Mouse (Mus musculus) intestine, embryonic 14.5 days (tissue): ENCODE results near the gene AC109138.7. TPM values are rescaled to one million over a fixed set of nuclear protein-coding genes. Genes with fewer than 3 reads are reported as not detected.

Experiments used
- ATAC-seq: fragments of 200-750 bp; cut with Nextera tagmentation; replicated peaks from 2 replicates; pipeline ENCODE4 v1.8.0; 2017; ENCODE audit warnings: low read depth, moderate number of reproducible peaks, moderate TSS enrichment, moderate library complexity; ENCODE audit not compliant: low FRiP score, low TSS enrichment
- DNase-seq: peaks from one replicate; pipeline ENCODE4 v3.0.0-alpha.2; 2018; ENCODE audit warnings: low spot score
- H3K27ac ChIP-seq: fragments of 300-500 bp; sonication (generic); 2 replicates; pipeline ENCODE4 v1.5.1; 2014; ENCODE audit warnings: low read depth, mild to moderate bottlenecking, control low read depth
- H3K27me3 ChIP-seq: fragments of 300-500 bp; sonication (generic); replicated peaks from 2 replicates; pipeline ENCODE4 v1.6.1; 2014; ENCODE audit warnings: low read length, control low read depth; ENCODE audit not compliant: control insufficient read depth, insufficient read depth
- H3K36me3 ChIP-seq: fragments of 300-500 bp; sonication (generic); 2 replicates; pipeline ENCODE4 v1.6.1; 2014; ENCODE audit warnings: low read length, control low read depth; ENCODE audit not compliant: control insufficient read depth, insufficient read depth
- H3K4me1 ChIP-seq: fragments of 300-500 bp; sonication (generic); replicated peaks from 2 replicates; pipeline ENCODE4 v1.6.1; 2014; ENCODE audit warnings: low read length, control low read depth, mixed read lengths; ENCODE audit not compliant: control insufficient read depth, insufficient read depth
- H3K4me2 ChIP-seq: fragments of 300-500 bp; sonication (generic); 2 replicates; pipeline ENCODE4 v1.6.1; 2014; ENCODE audit warnings: low read length
- H3K4me3 ChIP-seq: fragments of 300-500 bp; sonication (generic); 2 replicates; pipeline ENCODE4 v1.5.1; 2014; ENCODE audit warnings: low read depth, low read length, control low read depth, mixed read lengths
- H3K9ac ChIP-seq: fragments of 300-500 bp; sonication (generic); 2 replicates; pipeline ENCODE4 v1.6.1; 2014; ENCODE audit warnings: mild to moderate bottlenecking, low read length
- H3K9me3 ChIP-seq: fragments of 300-500 bp; sonication (generic); 2 replicates; pipeline ENCODE4 v1.6.1; 2016; ENCODE audit warnings: low read length, control low read depth; ENCODE audit not compliant: control insufficient read depth
- WGBS: fragments of 180-500 bp; shearing (Covaris S2); extraction: QIAGEN DNeasy Blood & Tissue Kit; methylation state at CpG from one replicate; pipeline ENCODE4 v1.1.7; 2014; 5-methylcytosine and 5-hydroxymethylcytosine counted together
- polyA plus RNA-seq: library from polyadenylated mRNA; unstranded; fragments of >200 nt; fragmentation: Nextera tagmentation; extraction: Ambion mirVana; gene quantifications from 2 replicates; pipeline ENCODE4 v1.2.1, GENCODE M21; 2014

AC109138.7 gene
- polyA plus RNA-seq, 1 experiment from 2014 or later = not detected

DNA sequence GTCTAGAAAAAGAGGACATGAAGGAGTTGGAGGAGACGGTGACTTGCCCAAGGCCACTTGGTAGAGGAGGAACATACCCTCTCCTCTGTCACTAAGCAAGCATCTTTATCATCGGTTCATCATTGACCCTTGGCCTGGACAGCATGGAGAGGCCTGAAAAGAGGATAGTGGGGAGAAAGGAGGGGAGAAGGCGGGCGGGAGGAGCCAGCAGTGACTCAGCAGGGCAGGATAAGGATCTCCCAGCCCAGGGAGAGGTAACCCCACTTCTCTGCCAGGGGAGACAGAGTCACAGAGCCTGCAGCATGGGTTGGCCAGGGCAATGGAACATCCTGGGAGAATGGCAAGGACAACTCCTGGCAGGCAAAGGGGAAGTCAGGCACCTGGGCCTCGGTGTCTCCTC lies 5.6 kb upstream of the AC109138.7 start:
- Histone ChIP-seq H3K27me3 (no peaks in the 10 kb centered on the region), H3K4me3 (no peak overlapping the region), H3K4me1 (peaks cover 17% of the 10 kb centered on the region), H3K36me3 (no peaks in the 10 kb centered on the region), H3K27ac (no peak overlapping the region), H3K4me2 (no peak overlapping the region), H3K9ac (no peak overlapping the region), H3K9me3 (no peaks in the 10 kb centered on the region)
- 69% methylated on average over 5 of the region's 5 CpGs for WGBS
- no peak for DNase-seq
- ATAC-seq = no peak

DNA sequence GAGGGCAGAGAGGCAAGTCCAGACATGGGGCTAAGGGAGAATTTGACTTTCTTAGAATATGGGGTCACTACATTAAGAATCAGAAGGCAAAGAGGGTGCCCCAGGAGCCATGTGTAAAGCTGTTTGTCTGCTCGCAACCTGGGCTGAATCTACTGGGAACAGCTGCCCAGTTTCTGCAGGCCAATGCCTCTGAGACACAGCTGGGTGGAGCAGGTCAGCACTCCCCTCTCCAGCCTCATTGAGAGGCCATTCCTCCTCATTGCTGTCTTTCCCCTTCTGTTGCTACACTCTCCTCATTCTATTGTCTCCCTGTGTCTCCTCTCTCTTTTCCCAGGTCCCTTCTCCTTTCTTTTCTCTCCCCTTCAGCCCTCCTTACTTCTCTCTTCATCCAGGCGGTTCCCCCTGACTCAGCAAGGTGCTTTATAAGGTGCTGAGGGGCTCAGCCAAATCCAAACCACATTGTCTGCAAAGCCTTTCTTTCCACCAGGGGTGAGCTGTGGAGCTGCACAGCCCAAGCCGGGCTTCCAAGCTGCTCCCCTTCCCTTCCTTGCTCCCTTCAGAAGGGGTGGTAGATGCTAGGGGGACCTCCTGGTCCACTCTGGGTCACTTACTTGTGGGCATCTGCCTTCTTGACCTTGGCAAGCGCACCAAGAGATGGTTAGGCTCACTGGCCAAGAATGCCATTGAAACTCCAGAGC lies 2.1 kb upstream of the AC109138.7 start:
- DNase-seq (no peak), ATAC-seq (no peak)
- Histone ChIP-seq H3K27ac (no peak overlapping the region; the same call in 1 of the 2 replicates), H3K9me3 (no peaks in the 10 kb centered on the region), H3K9ac (no peak overlapping the region), H3K36me3 (no peaks in the 10 kb centered on the region), H3K27me3 (no peaks in the 10 kb centered on the region), H3K4me3 (no peak overlapping the region), H3K4me2 (no peak overlapping the region), H3K4me1 (peaks cover 34% of the 10 kb centered on the region)
- 58% methylated on average over 4 of the region's 4 CpGs for WGBS

DNA sequence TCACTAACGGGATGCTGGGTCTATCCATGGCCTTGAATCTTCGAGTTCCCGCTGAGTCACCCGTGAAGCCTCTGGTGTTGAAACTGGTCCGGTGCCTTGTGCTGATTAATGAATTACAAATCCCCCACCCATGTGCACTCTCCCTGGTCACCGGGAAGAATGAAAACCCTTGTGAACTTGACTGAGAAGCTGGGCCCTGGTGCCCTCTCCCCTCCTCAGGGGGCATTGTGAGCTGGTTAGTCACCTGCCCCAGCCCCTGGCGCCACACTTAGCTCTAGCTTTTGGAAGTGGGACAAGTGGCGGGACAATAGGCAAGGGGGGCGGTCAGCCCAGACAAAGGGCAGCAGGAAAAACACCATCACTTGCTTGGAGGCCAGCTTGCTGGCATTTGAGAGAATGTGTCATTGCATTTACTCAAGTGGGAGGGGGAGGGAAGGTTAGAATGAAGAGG lies 608 bp upstream of the AC109138.7 start:
- WGBS = 9% methylated on average over 9 of the region's 9 CpGs
- DNase-seq (peak; percentile 77), ATAC-seq (peak; percentile 44; the same call in 1 of the 2 replicates)
- peak overlapping the region; percentile 97 for H3K9ac ChIP-seq
- H3K4me1 ChIP-seq = peaks cover 48% of the 10 kb centered on the region
- no peaks in the 10 kb centered on the region for H3K9me3 ChIP-seq
- peak overlapping the region; percentile 94; the same call in 1 of the 2 replicates for H3K27ac ChIP-seq
- peak overlapping the region; percentile 84 for H3K4me3 ChIP-seq
- peak overlapping the region; percentile 81 for H3K4me2 ChIP-seq
- H3K27me3 ChIP-seq = no peaks in the 10 kb centered on the region
- no peaks in the 10 kb centered on the region for H3K36me3 ChIP-seq

DNA sequence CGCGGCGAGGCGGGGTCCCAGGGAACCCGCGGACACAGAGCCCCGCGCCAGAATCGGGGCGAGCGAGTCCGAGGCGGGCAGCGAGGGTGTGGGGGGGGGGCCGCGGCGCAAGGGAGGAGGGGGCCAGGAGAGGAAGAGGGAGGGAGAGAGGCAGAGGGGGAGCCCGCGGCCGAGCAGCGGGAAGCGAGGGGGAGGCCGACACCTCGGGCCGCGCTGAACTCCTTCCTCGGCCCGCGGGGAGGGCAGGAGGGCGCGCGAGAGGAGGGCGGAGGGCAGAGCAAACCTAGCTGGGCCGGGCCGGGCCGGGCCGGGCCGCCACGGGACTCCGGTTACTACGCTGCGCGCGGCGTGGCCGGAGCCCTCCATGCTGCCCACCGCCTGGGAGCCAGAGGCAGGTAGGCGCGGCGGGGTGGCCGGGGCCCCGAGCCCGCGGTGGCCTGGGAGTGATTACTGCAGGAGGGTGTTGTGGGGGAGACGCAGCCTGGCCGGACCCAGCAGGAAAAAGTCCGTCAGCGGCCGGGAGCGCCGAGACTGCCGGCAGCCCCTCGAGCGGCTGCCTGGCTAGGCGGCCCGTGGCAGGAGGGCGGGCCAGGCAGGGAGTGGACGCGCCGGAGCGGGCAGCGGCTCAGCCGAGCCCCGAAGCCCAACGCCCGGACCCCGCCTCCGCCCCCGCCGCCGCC lies 754 bp downstream of the AC109138.7 start:
- peaks cover 59% of the 10 kb centered on the region for H3K4me1 ChIP-seq
- no peaks in the 10 kb centered on the region for H3K36me3 ChIP-seq
- H3K4me2 ChIP-seq = peak overlapping the region; percentile 81
- H3K9ac ChIP-seq = peak overlapping the region; percentile 97
- H3K9me3 ChIP-seq = no peaks in the 10 kb centered on the region
- peak; percentile 79 for DNase-seq
- peak overlapping the region; percentile 94 for H3K27ac ChIP-seq
- no peaks in the 10 kb centered on the region for H3K27me3 ChIP-seq
- peak overlapping the region; percentile 84 for H3K4me3 ChIP-seq
- under 1% methylated on average over 60 of the region's 81 CpGs for whole genome bisulfite sequencing
- peak; percentile 8; the same call in 1 of the 2 replicates for ATAC-seq

DNA sequence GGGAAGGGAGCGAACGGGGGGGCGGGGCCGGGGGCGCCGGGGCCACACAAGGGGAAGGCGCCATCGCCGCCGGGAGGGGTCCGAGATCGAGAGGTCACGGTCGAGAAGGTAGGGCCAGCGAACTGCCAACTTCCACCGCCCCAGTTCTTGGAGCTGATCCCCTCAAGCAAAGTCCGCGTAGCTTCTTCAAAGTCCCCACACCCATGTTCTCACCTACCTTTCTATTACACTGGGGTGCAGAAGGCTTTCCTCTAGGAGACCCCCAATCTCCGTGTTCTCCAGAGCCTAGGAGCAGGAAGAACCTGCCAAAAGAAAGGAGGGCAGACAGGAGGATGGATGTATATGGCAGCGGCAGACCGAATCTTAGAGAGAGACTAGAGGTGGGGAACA lies 1.3 kb downstream of the AC109138.7 start:
- no peak for ATAC-seq
- no peak for DNase-seq

DNA sequence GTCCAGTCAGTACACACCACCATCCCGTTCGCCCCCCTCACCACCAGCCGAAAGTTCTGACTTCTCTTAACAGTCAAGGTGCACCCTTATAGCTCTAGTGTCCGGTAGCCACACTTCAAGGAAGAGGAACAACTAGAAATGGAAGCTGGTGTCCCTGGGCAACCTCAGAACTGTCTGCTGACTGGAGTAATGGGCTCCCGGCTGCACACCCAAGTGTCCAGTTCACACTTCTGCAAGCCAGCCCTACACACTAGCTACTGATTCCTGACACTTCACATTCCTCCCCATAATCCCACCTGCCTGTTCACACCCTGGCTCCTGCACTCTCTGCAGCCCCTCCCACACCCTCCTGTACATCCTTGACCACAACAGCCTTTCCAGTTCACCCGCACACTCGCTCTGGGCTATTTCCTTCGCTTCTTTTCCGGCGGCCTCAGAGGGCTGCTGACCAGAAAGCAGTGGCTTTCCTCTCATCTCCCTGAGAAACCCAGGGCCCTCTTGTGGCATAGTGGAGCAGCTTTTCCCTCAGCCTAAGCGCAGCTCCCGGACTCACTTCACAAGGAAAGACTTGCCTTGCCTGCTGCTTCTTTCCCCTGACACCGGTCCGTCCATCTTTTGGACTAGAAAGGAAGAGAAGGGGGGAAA lies 2.0 kb downstream of the AC109138.7 start:
- Histone ChIP-seq H3K36me3 (no peaks in the 10 kb centered on the region), H3K9ac (no peak overlapping the region), H3K9me3 (no peaks in the 10 kb centered on the region), H3K27me3 (no peaks in the 10 kb centered on the region), H3K4me3 (peak overlapping the region; percentile 84), H3K4me1 (peaks cover 71% of the 10 kb centered on the region), H3K4me2 (peak overlapping the region; percentile 81), H3K27ac (peak overlapping the region; percentile 94)
- no peak for DNase-seq
- WGBS = 14% methylated on average over 14 of the region's 14 CpGs
- ATAC-seq = no peak; the same call in 1 of the 2 replicates

More for the DNA sequence above, 1.3 kb downstream of the AC109138.7 start:
- H3K27me3 ChIP-seq = no peaks in the 10 kb centered on the region
- H3K9ac ChIP-seq = peak overlapping the region; percentile 97
- H3K36me3 ChIP-seq = no peaks in the 10 kb centered on the region
- peaks cover 64% of the 10 kb centered on the region for H3K4me1 ChIP-seq
- H3K27ac ChIP-seq = peak overlapping the region; percentile 94
- 2% methylated on average over 20 of the region's 21 CpGs for WGBS
- H3K4me2 ChIP-seq = peak overlapping the region; percentile 81
- peak overlapping the region; percentile 84 for H3K4me3 ChIP-seq
- no peaks in the 10 kb centered on the region for H3K9me3 ChIP-seq

DNA sequence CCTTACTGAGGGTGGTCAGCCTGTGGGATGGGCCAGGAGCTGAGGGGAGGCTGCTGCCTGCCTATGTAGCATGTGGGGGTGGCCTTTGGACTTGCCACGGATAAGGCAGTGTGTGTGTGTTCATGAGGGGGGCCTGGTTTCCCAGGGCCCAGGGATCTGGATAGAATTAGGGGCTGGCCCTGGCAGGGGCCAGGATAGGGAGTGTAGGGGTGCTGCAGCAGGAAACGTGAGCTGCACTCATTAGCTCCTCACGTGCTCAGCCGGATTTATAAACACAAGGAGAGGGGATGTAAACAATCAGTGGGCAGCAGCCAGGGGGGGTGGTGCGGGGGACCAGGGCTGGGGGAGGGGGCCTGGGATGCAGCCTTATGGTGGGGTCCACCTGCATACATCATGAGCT lies 3.0 kb downstream of the AC109138.7 start:
- Histone ChIP-seq H3K4me2 (peak overlapping the region; percentile 81), H3K36me3 (peaks cover 4% of the 10 kb centered on the region), H3K27ac (peak overlapping the region; percentile 94), H3K9me3 (no peaks in the 10 kb centered on the region), H3K27me3 (no peaks in the 10 kb centered on the region), H3K4me1 (peaks cover 80% of the 10 kb centered on the region), H3K9ac (no peak overlapping the region), H3K4me3 (no peak overlapping the region; the same call in 1 of the 2 replicates)
- 4% methylated on average over 5 of the region's 5 CpGs for WGBS
- no peak for DNase-seq
- no peak for ATAC-seq

DNA sequence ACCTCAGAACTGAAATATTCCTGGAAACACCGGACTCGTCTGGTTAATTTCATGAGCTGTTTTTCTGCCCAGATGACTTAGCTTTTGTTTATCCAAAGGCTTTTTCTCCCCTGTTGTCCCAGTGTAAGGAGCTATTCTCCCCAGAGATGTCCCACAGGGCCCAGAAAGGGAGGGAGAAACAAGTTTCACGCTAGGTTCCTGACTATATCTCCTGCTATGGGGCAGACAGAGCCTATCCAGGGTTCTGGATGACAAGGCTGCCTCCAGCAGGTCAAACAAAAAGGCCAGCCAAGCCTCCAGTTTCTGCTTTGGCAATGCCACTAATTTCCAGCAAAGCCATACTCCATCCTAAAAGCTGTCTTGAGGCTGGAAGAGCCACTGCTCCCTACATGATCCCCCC lies 3.7 kb downstream of the AC109138.7 start:
- Histone ChIP-seq H3K4me2 (peak overlapping the region; percentile 81), H3K36me3 (peaks cover 7% of the 10 kb centered on the region), H3K9ac (no peak overlapping the region), H3K4me1 (peaks cover 78% of the 10 kb centered on the region), H3K4me3 (no peak overlapping the region), H3K27me3 (no peaks in the 10 kb centered on the region), H3K9me3 (no peaks in the 10 kb centered on the region), H3K27ac (peak overlapping the region; percentile 94)
- no peak for DNase-seq
- WGBS = 17% methylated on average over 3 of the region's 3 CpGs
- no peak for ATAC-seq
